Comparison of ENCODE assay signal across 26 mouse cellular contexts in the genomic region with DNA sequence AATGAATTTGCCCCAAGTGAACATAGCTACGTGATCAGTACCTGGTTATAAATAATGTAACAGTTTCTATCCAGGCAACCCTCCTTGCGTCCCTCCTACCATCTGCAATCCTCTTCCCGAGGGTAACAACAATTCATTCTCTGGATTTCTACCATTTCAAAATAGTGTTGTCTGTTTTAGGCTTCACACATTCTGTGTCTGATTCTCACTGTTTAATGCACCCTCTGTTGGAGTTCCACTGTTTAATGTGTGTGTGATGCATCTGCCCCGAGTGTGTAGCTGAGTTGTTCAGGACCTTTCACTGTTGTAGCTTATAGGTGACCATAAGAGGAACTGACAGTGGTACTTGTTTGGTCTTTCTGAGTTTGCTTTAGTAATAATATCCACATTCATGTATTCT.
"Had no signal": no experiment of that assay in that cellular context is flagged by ENCODE, and none has a peak within 500 bp of the region (broad histone marks: within the 10 kb centered on the region; RNA-seq: fewer than 3 reads in every experiment).

No protein-coding gene starts in this region.

- H3K27ac ChIP-seq: heart, adult 2 months; heart, embryonic 13.5 days; heart, embryonic 15.5 days; hindbrain, embryonic 13.5 days; hindbrain, embryonic 15.5 days; hindbrain, postnatal 0 days; kidney, postnatal 0 days; limb, embryonic 13.5 days; limb, embryonic 15.5 days; liver, embryonic 12.5 days; liver, embryonic 14.5 days had no signal

- H3K36me3 ChIP-seq: heart, embryonic 13.5 days; heart, embryonic 15.5 days; hindbrain, embryonic 13.5 days; hindbrain, embryonic 15.5 days; kidney, embryonic 15.5 days; limb, embryonic 13.5 days; limb, embryonic 15.5 days; liver, embryonic 12.5 days had no signal

- H3K9me3 ChIP-seq: heart, embryonic 13.5 days; heart, embryonic 15.5 days; hindbrain, embryonic 13.5 days; hindbrain, embryonic 15.5 days; kidney, embryonic 15.5 days; limb, embryonic 13.5 days; limb, embryonic 15.5 days; liver, embryonic 12.5 days had no signal

- ATAC-seq: hindbrain, postnatal 0 days; intestine, embryonic 16.5 days; liver, embryonic 12.5 days had no signal

- H3K9ac ChIP-seq: heart, embryonic 13.5 days; heart, embryonic 15.5 days; hindbrain, embryonic 13.5 days; hindbrain, embryonic 15.5 days; kidney, embryonic 15.5 days; limb, embryonic 13.5 days; limb, embryonic 15.5 days; liver, embryonic 12.5 days; liver, embryonic 14.5 days had no signal

- DNase-seq: gastrocnemius, postnatal 14 days; gastrocnemius, postnatal 36 days; heart, adult 2 months; heart, postnatal 14 days; heart, postnatal 36 days; kidney, adult 11 months; kidney, adult 2 months; kidney, adult 9 months; kidney, postnatal 14 days; kidney, postnatal 36 days; layer of hippocampus, adult 9-11 months; layer of hippocampus, postnatal 36 days; left cerebral cortex, postnatal 4 days had no signal

- H3K4me3 ChIP-seq: heart, adult 2 months; heart, embryonic 13.5 days; heart, embryonic 15.5 days; hindbrain, embryonic 13.5 days; hindbrain, embryonic 15.5 days; kidney, embryonic 15.5 days; limb, embryonic 13.5 days; limb, embryonic 15.5 days; liver, embryonic 12.5 days had no signal

- H3K27me3 ChIP-seq: heart, embryonic 15.5 days; hindbrain, embryonic 13.5 days; hindbrain, embryonic 15.5 days; kidney, embryonic 15.5 days; limb, embryonic 13.5 days; limb, embryonic 15.5 days; liver, embryonic 12.5 days had no signal

- H3K4me2 ChIP-seq: heart, embryonic 11.5 days; heart, embryonic 13.5 days; heart, embryonic 15.5 days; hindbrain, embryonic 13.5 days; hindbrain, embryonic 15.5 days; kidney, embryonic 15.5 days; limb, embryonic 13.5 days; limb, embryonic 15.5 days; liver, embryonic 12.5 days had no signal

- H3K4me1 ChIP-seq: heart, embryonic 13.5 days; heart, embryonic 15.5 days; hindbrain, embryonic 13.5 days; hindbrain, embryonic 15.5 days; limb, embryonic 15.5 days; liver, embryonic 12.5 days had no signal
